Mouse (Mus musculus) CH12.LX (cell line): ENCODE measurements around the gene Scaf1. TPM values are rescaled to one million over a fixed set of nuclear protein-coding genes. Genes with fewer than 3 reads are reported as not detected.
A peak's percentile ranks its signal among the peaks of the same experiment; 100 is the strongest.
"Not testable (repeated sequence)": the region's sequence is repeated elsewhere in the genome, so short reads cannot be mapped to it uniquely, and the experiment has no call there.

Experiments used
- DNase-seq: peaks from one replicate; pipeline ENCODE4 v3.0.0-alpha.2; 2013; ENCODE audit errors: extremely low read depth
- H3K27ac ChIP-seq: 2 replicates; pipeline ENCODE4 v1.5.1; 2012; ENCODE audit warnings: low read depth, mild to moderate bottlenecking, control low read depth, moderate library complexity; ENCODE audit not compliant: insufficient read depth
- H3K27me3 ChIP-seq: replicated peaks from 2 replicates; pipeline ENCODE3; 2012; ENCODE audit warnings: inconsistent platforms
- H3K36me3 ChIP-seq, 2 experiments: replicated peaks in 1 of 2; 2 replicates each; pipeline versions ENCODE3 to v1.6.1; 2012; ENCODE audit warnings: inconsistent platforms in 1 of 2, low read length in 1 of 2, mild to moderate bottlenecking in 1 of 2, mixed read lengths in 1 of 2, moderate library complexity in 1 of 2; ENCODE audit not compliant: control insufficient read depth in 1 of 2, insufficient read depth in 1 of 2
- H3K4me1 ChIP-seq, 2 experiments: 2 replicates each; pipeline ENCODE4 v1.6.1; 2012; ENCODE audit warnings: inconsistent platforms in 1 of 2, moderate library complexity in 1 of 2; ENCODE audit not compliant: insufficient read depth in 2 of 2, control insufficient read depth in 1 of 2
- H3K4me2 ChIP-seq: 2 replicates; pipeline ENCODE4 v1.6.1; 2012; ENCODE audit warnings: low read depth, mild to moderate bottlenecking, control low read depth; ENCODE audit not compliant: poor library complexity, insufficient read depth, severe bottlenecking
- H3K4me3 ChIP-seq, 3 experiments: fragments of 150-350 bp in 1 of 3; sonication (generic) in 1 of 3; replicated peaks in 1 of 3; 2 replicates each; pipeline versions ENCODE3 to v1.5.1; 2011 to 2012; ENCODE audit warnings: low read depth in 2 of 3, low read length in 2 of 3, mild to moderate bottlenecking in 2 of 3, moderate library complexity in 2 of 3, control low read depth in 1 of 3, improper control_type of control experiment in 1 of 3, inconsistent platforms in 1 of 3, mixed read lengths in 1 of 3; ENCODE audit not compliant: poor library complexity in 1 of 3
- H3K79me2 ChIP-seq: replicated peaks from 2 replicates; pipeline ENCODE4 v1.6.1; 2012; ENCODE audit warnings: mild to moderate bottlenecking, moderate library complexity; ENCODE audit not compliant: control insufficient read depth, poor library complexity, insufficient read depth, severe bottlenecking; ENCODE audit errors: extremely low read depth
- H3K9ac ChIP-seq: 2 replicates; pipeline ENCODE4 v1.6.1; 2012; ENCODE audit warnings: low read depth, mild to moderate bottlenecking, control low read depth, moderate library complexity; ENCODE audit not compliant: insufficient read depth
- H3K9me3 ChIP-seq: replicated peaks from 2 replicates; pipeline ENCODE3; 2012; ENCODE audit warnings: low read length, inconsistent platforms, mixed read lengths
- CHD2 ChIP-seq: IDR thresholded peaks from 2 replicates; pipeline ENCODE4 v1.6.1; 2011; ENCODE audit warnings: low read length, improper control_type of control experiment
- CTCF ChIP-seq, 2 experiments: IDR thresholded peaks in 1 of 2; conservative IDR thresholded peaks in 1 of 2; 2 replicates each; pipeline ENCODE4 v1.5.1; 2011 to 2012; ENCODE audit warnings: low read depth in 2 of 2, low read length in 2 of 2, improper control_type of control experiment in 1 of 2, inconsistent platforms in 1 of 2, mild to moderate bottlenecking in 1 of 2, moderate library complexity in 1 of 2
- ELF1 ChIP-seq: IDR thresholded peaks from 2 replicates; pipeline ENCODE4 v1.6.1; 2014; ENCODE audit warnings: low read depth, mild to moderate bottlenecking, inconsistent platforms, low read length, improper control_type of control experiment
- EP300 ChIP-seq: IDR thresholded peaks from 2 replicates; pipeline ENCODE4 v1.6.1; 2011; ENCODE audit warnings: low read length, improper control_type of control experiment
- ETS1 ChIP-seq: conservative IDR thresholded peaks from 2 replicates; pipeline ENCODE4 v1.6.1; 2012; ENCODE audit warnings: low read depth, mild to moderate bottlenecking, inconsistent platforms, low read length, improper control_type of control experiment, moderate library complexity
- IRF4 ChIP-seq: IDR thresholded peaks from 2 replicates; pipeline ENCODE4 v1.6.1; 2014; ENCODE audit warnings: low read depth, mild to moderate bottlenecking, inconsistent platforms, low read length, improper control_type of control experiment
- MAX ChIP-seq: IDR thresholded peaks from 2 replicates; pipeline ENCODE4 v1.6.1; 2011; ENCODE audit warnings: low read length, improper control_type of control experiment
- MEF2A ChIP-seq: IDR thresholded peaks from 2 replicates; pipeline ENCODE4 v1.6.1; 2014; ENCODE audit warnings: low read depth, mild to moderate bottlenecking, inconsistent platforms, low read length, improper control_type of control experiment, borderline replicate concordance
- POLR2AphosphoS2 ChIP-seq: IDR thresholded peaks from 2 replicates; pipeline ENCODE4 v1.6.1; 2011; ENCODE audit warnings: low read depth, low read length, improper control_type of control experiment
- SIN3A ChIP-seq: IDR thresholded peaks from 2 replicates; pipeline ENCODE4 v1.6.1; 2012; ENCODE audit warnings: low read length, improper control_type of control experiment, inconsistent platforms
- dilution Hi-C: fragments of 300-500 bp; cut with MboI; formaldehyde crosslinking; loops from 2 replicates; pipeline ENCODE4 v1.14.3; 2020; ENCODE audit warnings: low sequenced_read_pairs; ENCODE audit not compliant: extremely low pct_unique_long_range_greater_than_20kb, extremely low pct_ligation_motif_present
- in situ Hi-C: fragments of 300-500 bp; cut with MboI; formaldehyde crosslinking; loops from 3 replicates; pipeline ENCODE4 v1.14.3; 2019; ENCODE audit warnings: low sequenced_read_pairs, low pct_ligation_motif_present, low pct_unique_long_range_greater_than_20kb, mixed read lengths
- polyA plus RNA-seq: library from polyadenylated mRNA; unstranded; fragments of >175 nt; gene quantifications from 2 replicates; pipeline ENCODE4 v1.2.1, GENCODE M21; 2012; ENCODE audit warnings: low read depth; ENCODE audit not compliant: insufficient read length
- total RNA-seq, 2 experiments: library from RNA; depleted of rRNA; stranded (reverse); fragments of 300-350 nt in 1 of 2; fragments of >200 nt in 1 of 2; gene quantifications; 2 replicates each; pipeline ENCODE4 v1.2.3; 2012 to 2014

Scaf1 gene
- total and polyA plus RNA-seq, 3 experiments = 5.4 to 41.9 (median 18.2) TPM

DNA sequence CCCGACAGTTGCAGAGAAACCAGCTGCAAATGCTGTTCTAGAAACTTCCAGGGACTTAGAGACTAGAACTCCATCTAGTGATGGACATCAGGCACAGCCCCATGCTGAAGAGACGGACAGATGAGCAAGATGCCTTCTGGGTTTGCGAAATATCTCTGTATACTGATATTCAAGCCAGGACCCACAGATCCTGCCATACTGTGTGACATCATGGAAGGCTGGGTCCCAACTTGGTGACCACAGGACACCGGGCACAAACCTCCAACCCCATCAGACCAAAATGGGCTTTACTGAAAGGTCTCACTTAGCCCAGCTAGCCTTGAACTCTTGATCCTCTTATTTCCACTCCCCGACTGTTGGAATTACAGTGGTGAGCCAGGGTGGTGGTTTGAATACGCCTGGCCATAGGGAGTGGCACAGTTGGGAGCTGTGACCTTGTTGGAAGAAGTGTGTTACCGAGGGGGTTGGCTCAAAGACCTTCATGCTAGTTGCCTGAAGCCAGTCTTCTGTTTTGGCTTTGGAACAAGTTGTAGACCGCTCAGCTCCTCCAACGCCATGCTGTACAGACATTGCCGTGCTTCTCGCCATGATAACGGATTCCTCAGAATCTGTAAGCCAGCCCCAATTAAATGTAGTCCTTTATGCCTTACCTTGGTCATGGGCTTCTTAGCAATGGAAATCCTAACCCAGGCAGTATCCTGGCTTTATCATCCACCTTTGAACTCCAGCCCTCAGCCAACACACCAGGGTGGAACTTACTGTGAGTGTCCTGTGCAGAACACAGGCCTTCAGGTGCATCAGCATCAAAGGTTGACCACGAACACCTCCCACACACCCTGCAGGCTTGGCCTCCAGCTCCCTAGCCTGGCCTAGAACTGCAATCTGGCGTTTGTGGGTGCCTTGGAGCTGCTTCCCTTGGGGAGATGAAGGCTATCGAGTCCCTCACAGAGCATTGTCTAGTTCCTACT is 8.4 kb upstream of the Scaf1 start:
- in situ Hi-C loops (no loop called here), dilution Hi-C loops (no loop called here)
- Histone ChIP-seq H3K27me3 (no peaks in the 10 kb centered on the region), H3K27ac (no peak overlapping the region), H3K79me2 (no peaks in the 10 kb centered on the region), H3K4me2 (no peak overlapping the region), H3K4me1 (no peaks in the 10 kb centered on the region; a peak in 1 of 4 replicates), H3K36me3 (peaks cover 17 to 61% of the 10 kb centered on the region in 2 experiments)
- no peak for DNase-seq
- TF ChIP-seq CTCF (conservative IDR thresholded peaks at IDR 0.05 in 1 of 2, IDR thresholded peaks at IDR 0.05 in 1 of 2; ENCODE audit: low read depth in 2 of 2, low read length in 2 of 2) (peak in 1 of 2 experiments; percentile 25; a peak in 1 of 4 replicates), CHD2 (no peak)
- TF ChIP-seq, all 38 proteins: peak for 1
- Histone ChIP-seq H3K4me3 (no peak overlapping the region), H3K9ac (no peak overlapping the region), H3K9me3 (no peaks in the 10 kb centered on the region)

DNA sequence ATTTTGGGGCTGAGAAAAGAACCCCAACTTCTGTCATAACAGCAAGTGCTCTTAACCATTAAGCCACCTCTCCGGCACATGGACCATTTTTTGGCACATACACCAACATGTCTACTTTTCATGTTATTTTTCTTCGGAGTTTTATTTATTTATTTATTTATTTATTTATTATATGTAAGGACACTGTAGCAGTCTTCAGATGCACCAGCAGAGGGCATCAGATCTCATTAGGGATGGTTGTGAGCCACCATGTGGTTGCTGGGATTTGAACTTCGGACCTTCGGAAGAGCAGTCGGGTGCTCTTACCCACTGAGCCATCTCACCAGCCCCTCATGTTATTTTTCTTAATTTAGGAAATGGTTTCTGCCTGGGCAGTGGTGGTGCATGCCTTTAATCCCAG is 7.5 kb upstream of the Scaf1 start:
- H3K4me3 ChIP-seq, H3K4me1 ChIP-seq, H3K79me2 ChIP-seq, in situ Hi-C loops, dilution Hi-C loops, H3K27ac ChIP-seq, H3K4me2 ChIP-seq, H3K9me3 ChIP-seq, DNase-seq, H3K9ac ChIP-seq, H3K27me3 ChIP-seq: not testable (repeated sequence)
- H3K36me3 ChIP-seq = peaks cover 10 to 52% of the 10 kb centered on the region in 2 experiments

DNA sequence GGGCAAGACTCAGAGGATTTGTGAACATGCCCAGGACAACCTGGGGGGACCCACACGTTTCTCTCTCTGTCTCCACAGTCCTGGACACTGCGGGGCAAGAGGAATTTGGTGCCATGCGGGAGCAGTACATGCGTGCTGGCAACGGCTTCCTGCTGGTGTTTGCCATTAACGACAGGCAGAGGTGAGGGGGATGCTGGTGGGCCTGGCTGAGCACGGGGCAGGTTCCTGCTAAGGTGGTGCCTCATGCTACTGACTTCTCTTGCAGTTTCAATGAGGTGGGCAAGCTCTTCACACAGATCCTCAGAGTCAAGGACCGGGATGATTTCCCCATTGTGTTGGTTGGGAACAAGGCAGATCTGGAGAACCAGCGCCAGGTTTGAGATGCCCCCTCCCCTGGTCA is 4.1 kb upstream of the Scaf1 start:
- DNase-seq = no peak
- in situ Hi-C loops (no loop called here), dilution Hi-C loops (no loop called here)
- Histone ChIP-seq H3K36me3 (peaks cover 0 to 22% of the 10 kb centered on the region in 2 experiments), H3K9me3 (no peaks in the 10 kb centered on the region), H3K27ac (no peak overlapping the region), H3K4me3 (no peak overlapping the region), H3K79me2 (peaks cover 6% of the 10 kb centered on the region), H3K27me3 (no peaks in the 10 kb centered on the region), H3K4me2 (no peak overlapping the region), H3K4me1 (peaks cover 0 to 13% of the 10 kb centered on the region in 2 experiments; a peak in 2 of 4 replicates), H3K9ac (no peak overlapping the region)
- TF ChIP-seq SIN3A (no peak), EP300 (no peak), IRF4 (no peak), POLR2AphosphoS2 (no peak), ETS1 (no peak), MEF2A (no peak), ELF1 (no peak), MAX (no peak)
